Mouse (Mus musculus): Measurements from ENCODE around the gene Stx12. TPM values are rescaled to one million over a fixed set of nuclear protein-coding genes. Genes with fewer than 3 reads are reported as not detected.

Stx12 gene
- polyA plus RNA-seq, 1 experiment from 2014 or later, result 156 TPM

GRCm38 (mm10) chr4:132805146-132805545 lies 79.2 kb downstream of the Stx12 start:
- Histone ChIP-seq H3K4me1 (ENCODE audit: control insufficient read depth, insufficient read depth, low read depth, low read length) (no peaks in the 10 kb centered on the region), H3K9ac (ENCODE audit: low read depth, low read length) (no peak overlapping the region), H3K27me3 (replicated peaks; ENCODE audit: control insufficient read depth, insufficient read depth, low read length) (no peaks in the 10 kb centered on the region), H3K9me3 (ENCODE audit: control insufficient read depth, low read length) (no peaks in the 10 kb centered on the region), H3K4me3 (ENCODE audit: low read length) (no peak overlapping the region), H3K36me3 (ENCODE audit: control insufficient read depth, insufficient read depth, low read length) (no peaks in the 10 kb centered on the region), H3K4me2 (ENCODE audit: low read length) (no peak overlapping the region), H3K27ac (ENCODE audit: low read depth, low read length) (no peak overlapping the region)
- ATAC-seq, result no peak
- 87% methylated on average over 5 of the region's 5 CpGs for WGBS

- no peaks in the 10 kb centered on the region for H3K36me3 ChIP-seq (ENCODE audit: control insufficient read depth, insufficient read depth, low read length)
- no peak overlapping the region for H3K4me2 ChIP-seq (ENCODE audit: low read length)
- H3K9me3 ChIP-seq (ENCODE audit: control insufficient read depth, low read length), result no peaks in the 10 kb centered on the region
- no peak for ATAC-seq
- no peak overlapping the region for H3K27ac ChIP-seq (ENCODE audit: low read depth, low read length)
- no peaks in the 10 kb centered on the region for H3K4me1 ChIP-seq (ENCODE audit: control insufficient read depth, insufficient read depth, low read depth, low read length)
- no peak overlapping the region for H3K9ac ChIP-seq (ENCODE audit: low read depth, low read length)
- WGBS, result 95% methylated on average over 6 of the region's 6 CpGs
- H3K4me3 ChIP-seq (ENCODE audit: low read length), result no peak overlapping the region
- H3K27me3 ChIP-seq (replicated peaks; ENCODE audit: control insufficient read depth, insufficient read depth, low read length), result no peaks in the 10 kb centered on the region
These were observed 80.0 kb downstream of the Stx12 start for GRCm38 (mm10) chr4:132804331-132804730.

GRCm38 (mm10) chr4:132803876-132804275 lies 80.4 kb downstream of the Stx12 start:
- no peak overlapping the region for H3K4me2 ChIP-seq (ENCODE audit: low read length)
- H3K9ac ChIP-seq (ENCODE audit: low read depth, low read length), result no peak overlapping the region
- no peaks in the 10 kb centered on the region for H3K27me3 ChIP-seq (replicated peaks; ENCODE audit: control insufficient read depth, insufficient read depth, low read length)
- 93% methylated on average over 7 of the region's 7 CpGs for WGBS
- H3K4me3 ChIP-seq (ENCODE audit: low read length), result no peak overlapping the region
- no peak for ATAC-seq
- H3K27ac ChIP-seq (ENCODE audit: low read depth, low read length), result no peak overlapping the region
- no peaks in the 10 kb centered on the region for H3K36me3 ChIP-seq (ENCODE audit: control insufficient read depth, insufficient read depth, low read length)
- H3K4me1 ChIP-seq (ENCODE audit: control insufficient read depth, insufficient read depth, low read depth, low read length), result no peaks in the 10 kb centered on the region
- H3K9me3 ChIP-seq (ENCODE audit: control insufficient read depth, low read length), result no peaks in the 10 kb centered on the region

Other genes with a start within 250 kb of the Stx12 start
- 9.5 and 12.1 TPM in 2 replicates for gene Eya3, start 245.5 kb downstream of the Stx12 start, polyA plus RNA-seq (2015; fragmentation: Nextera tagmentation; extraction: Ambion mirVana)
- 6.2 and 6.4 TPM in 2 replicates for gene Xkr8, start 152.0 kb downstream of the Stx12 start, polyA plus RNA-seq (2015; fragmentation: Nextera tagmentation; extraction: Ambion mirVana)
- 0.64 and 1.2 TPM in 2 replicates for gene Smpdl3b, start 127.3 kb downstream of the Stx12 start, polyA plus RNA-seq (2015; fragmentation: Nextera tagmentation; extraction: Ambion mirVana)
- gene Rpa2, start 116.2 kb downstream of the Stx12 start, polyA plus RNA-seq (2015; fragmentation: Nextera tagmentation; extraction: Ambion mirVana), result 40.7 and 43.6 TPM in 2 replicates
- gene Themis2, start 88.1 kb downstream of the Stx12 start, polyA plus RNA-seq (2015; fragmentation: Nextera tagmentation; extraction: Ambion mirVana), result 0.36 and 0.64 TPM in 2 replicates
- 58.3 and 59.4 TPM in 2 replicates for gene Ppp1r8, start 41.3 kb downstream of the Stx12 start, polyA plus RNA-seq (2015; fragmentation: Nextera tagmentation; extraction: Ambion mirVana)
- gene Fam76a, start 38.0 kb upstream of the Stx12 start, polyA plus RNA-seq (2015; fragmentation: Nextera tagmentation; extraction: Ambion mirVana), result 33.5 and 40.6 TPM in 2 replicates
- gene Fgr, start 89.6 kb upstream of the Stx12 start, polyA plus RNA-seq (2015; fragmentation: Nextera tagmentation; extraction: Ambion mirVana), result 0.16 and 0.23 TPM in 2 replicates
- 10.4 and 11.6 TPM in 2 replicates for gene Ahdc1, start 126.8 kb upstream of the Stx12 start, polyA plus RNA-seq (2015; fragmentation: Nextera tagmentation; extraction: Ambion mirVana)
- 22.7 and 23.2 TPM in 2 replicates for gene Wasf2, start 246.0 kb upstream of the Stx12 start, polyA plus RNA-seq (2015; fragmentation: Nextera tagmentation; extraction: Ambion mirVana)